Mouse (Mus musculus) embryonic facial prominence, embryonic 15.5 days (tissue): ENCODE measurements around the gene Igsf3. TPM values are rescaled to one million over a fixed set of nuclear protein-coding genes. Genes with fewer than 3 reads are reported as not detected.
"Not testable (repeated sequence)": the region's sequence is repeated elsewhere in the genome, so short reads cannot be mapped to it uniquely, and the experiment has no call there.

Source experiments
- ATAC-seq: fragments of 200-750 bp; cut with Nextera tagmentation; 2 replicates; pipeline ENCODE4 v1.8.0; 2017; ENCODE audit warnings: low read depth, moderate TSS enrichment; ENCODE audit not compliant: insufficient number of reproducible peaks, low FRiP score, low TSS enrichment
- H3K27ac ChIP-seq: fragments of 300-500 bp; sonication (generic); replicated peaks from 2 replicates; pipeline ENCODE4 v1.5.1; 2015; ENCODE audit warnings: mild to moderate bottlenecking, inconsistent platforms
- H3K27me3 ChIP-seq: fragments of 300-500 bp; sonication (generic); 2 replicates; pipeline ENCODE4 v1.6.1; 2015; ENCODE audit warnings: inconsistent platforms
- H3K36me3 ChIP-seq: fragments of 300-500 bp; sonication (generic); 2 replicates; pipeline ENCODE4 v1.6.1; 2015; ENCODE audit warnings: mild to moderate bottlenecking, inconsistent platforms
- H3K4me1 ChIP-seq: fragments of 300-500 bp; sonication (generic); 2 replicates; pipeline ENCODE4 v1.6.1; 2015; ENCODE audit warnings: inconsistent platforms
- H3K4me2 ChIP-seq: fragments of 300-500 bp; sonication (generic); replicated peaks from 2 replicates; pipeline ENCODE4 v1.6.1; 2015; ENCODE audit warnings: mild to moderate bottlenecking, inconsistent platforms
- H3K4me3 ChIP-seq: fragments of 300-500 bp; sonication (generic); replicated peaks from 2 replicates; pipeline ENCODE4 v1.5.1; 2015; ENCODE audit warnings: mild to moderate bottlenecking, inconsistent platforms
- H3K9ac ChIP-seq: fragments of 300-500 bp; sonication (generic); 2 replicates; pipeline ENCODE4 v1.6.1; 2015; ENCODE audit warnings: inconsistent platforms
- H3K9me3 ChIP-seq: fragments of 300-500 bp; sonication (generic); replicated peaks from 2 replicates; pipeline ENCODE4 v1.6.1; 2016; ENCODE audit warnings: inconsistent platforms
- WGBS: fragments of 180-500 bp; shearing (Covaris S2); methylation state at CpG from one replicate; pipeline ENCODE4 v1.1.7; 2015; 5-methylcytosine and 5-hydroxymethylcytosine counted together
- polyA plus RNA-seq: library from polyadenylated mRNA; unstranded; fragments of >200 nt; fragmentation: Nextera tagmentation; extraction: Ambion mirVana; gene quantifications from 2 replicates; pipeline ENCODE4 v1.2.1, GENCODE M21; 2015

Gene Igsf3
- polyA plus RNA-seq, 1 experiment from 2014 or later: 76.1 TPM

- no peak for ATAC-seq
- no peaks in the 10 kb centered on the region for H3K27me3 ChIP-seq
- no peak overlapping the region for H3K4me3 ChIP-seq
- no peak overlapping the region for H3K9ac ChIP-seq
- no peaks in the 10 kb centered on the region for H3K9me3 ChIP-seq
- peaks cover 72% of the 10 kb centered on the region for H3K4me1 ChIP-seq
- H3K36me3 ChIP-seq: no peaks in the 10 kb centered on the region
- WGBS: 64% methylated on average over 3 of the region's 3 CpGs
- no peak overlapping the region for H3K4me2 ChIP-seq
- 0 out of 2 replicates have a peak overlapping the region, but pooled peaks have one; percentile 19 for H3K27ac ChIP-seq
These were observed 29.2 kb downstream of the Igsf3 start for GRCm38 (mm10) chr3:101406097-101406496.

GRCm38 (mm10) chr3:101407568-101407967 is 30.7 kb downstream of the Igsf3 start:
- WGBS: 52% methylated on average over 8 of the region's 8 CpGs
- no peak for ATAC-seq
- no peaks in the 10 kb centered on the region for H3K9me3 ChIP-seq

DNA sequence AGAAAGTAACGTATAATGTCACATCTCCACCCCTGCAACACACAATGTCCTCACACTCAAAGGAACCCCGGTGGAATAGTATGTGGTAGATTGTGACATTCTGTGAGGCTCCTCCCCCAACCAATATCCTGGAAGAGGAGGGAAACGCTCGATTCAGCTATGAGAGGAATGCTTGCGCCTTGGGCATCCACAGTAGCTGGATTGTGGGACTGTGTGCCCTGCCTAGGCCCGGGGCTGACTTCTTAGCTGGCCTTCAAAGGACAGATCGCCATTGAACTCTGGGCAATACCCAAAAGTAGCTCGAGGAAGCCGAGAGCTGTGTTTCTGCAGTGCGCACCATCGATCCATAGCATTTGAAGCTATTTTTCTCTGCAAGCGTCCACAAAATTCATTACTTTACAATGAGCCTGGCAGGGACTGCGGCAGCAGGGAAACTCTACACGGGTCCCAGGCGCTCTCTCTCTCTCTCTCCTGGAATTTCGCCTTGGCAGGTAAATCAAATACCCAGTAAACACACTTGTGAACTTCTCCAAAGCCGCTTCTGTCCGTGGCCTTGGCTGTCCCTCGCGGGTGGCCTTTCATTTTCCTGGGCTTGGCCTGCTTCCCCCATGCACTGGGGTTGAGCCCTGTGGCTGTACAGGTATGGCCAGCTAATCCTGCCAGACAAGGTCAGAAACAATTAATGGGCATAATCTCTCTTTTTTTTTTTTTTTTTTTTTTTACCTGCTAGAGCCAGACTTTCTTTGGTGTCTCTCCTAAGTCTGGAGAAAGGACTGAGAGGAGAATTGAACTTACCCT is 32.3 kb downstream of the Igsf3 start:
- Histone ChIP-seq H3K27me3 (no peaks in the 10 kb centered on the region), H3K4me3 (no peak overlapping the region), H3K36me3 (no peaks in the 10 kb centered on the region), H3K27ac (peak overlapping the region; percentile 76), H3K4me2 (peak overlapping the region; percentile 32), H3K9ac (no peak overlapping the region), H3K4me1 (peaks cover 85% of the 10 kb centered on the region), H3K9me3 (no peaks in the 10 kb centered on the region)
- 24% methylated on average over 20 of the region's 20 CpGs for WGBS
- ATAC-seq: no peak

More at GRCm38 (mm10) chr3:101407568-101407967, 30.7 kb downstream of the Igsf3 start:
- Histone ChIP-seq H3K4me3 (no peak overlapping the region), H3K27me3 (no peaks in the 10 kb centered on the region), H3K27ac (no peak overlapping the region), H3K9ac (no peak overlapping the region), H3K36me3 (no peaks in the 10 kb centered on the region), H3K4me2 (no peak overlapping the region), H3K4me1 (peaks cover 82% of the 10 kb centered on the region)

- WGBS: 31% methylated on average over 2 of the region's 2 CpGs
- Histone ChIP-seq H3K4me1 (peaks cover 82% of the 10 kb centered on the region), H3K27ac (no peak overlapping the region)
These were observed 33.3 kb downstream of the Igsf3 start for GRCm38 (mm10) chr3:101410202-101410601.

DNA sequence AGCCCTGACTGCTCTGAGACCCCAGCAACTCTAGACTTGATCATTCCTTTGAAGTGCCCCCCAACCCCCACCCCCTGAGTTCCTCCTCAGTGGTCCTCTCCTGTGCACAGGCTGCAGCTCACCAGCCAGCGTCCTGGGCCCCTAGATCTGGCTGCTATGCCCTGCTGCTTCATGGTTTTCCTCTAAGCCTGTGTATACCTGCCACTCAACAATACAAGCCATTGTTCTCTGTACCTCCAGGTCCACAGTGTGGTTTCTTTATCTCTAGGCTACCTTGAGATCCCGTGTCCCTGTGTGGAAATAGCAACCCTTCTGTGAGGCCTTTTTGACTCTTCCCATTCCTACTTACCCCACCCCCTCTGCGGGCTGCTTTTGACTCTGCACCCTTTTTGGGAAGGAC is 33.9 kb downstream of the Igsf3 start:
- no peak overlapping the region for H3K4me3 ChIP-seq
- peaks cover 77% of the 10 kb centered on the region for H3K4me1 ChIP-seq
- no peaks in the 10 kb centered on the region for H3K27me3 ChIP-seq
- H3K4me2 ChIP-seq: no peak overlapping the region
- H3K27ac ChIP-seq: no peak overlapping the region; the same call in 1 of the 2 replicates
- no peak for ATAC-seq
- H3K9ac ChIP-seq: no peak overlapping the region
- no peaks in the 10 kb centered on the region for H3K36me3 ChIP-seq
- WGBS: 39% methylated on average over 3 of the region's 3 CpGs
- no peaks in the 10 kb centered on the region for H3K9me3 ChIP-seq

More at GRCm38 (mm10) chr3:101410202-101410601, 33.3 kb downstream of the Igsf3 start:
- Histone ChIP-seq H3K27me3 (no peaks in the 10 kb centered on the region), H3K4me3 (no peak overlapping the region), H3K9ac (no peak overlapping the region), H3K36me3 (no peaks in the 10 kb centered on the region), H3K9me3 (no peaks in the 10 kb centered on the region), H3K4me2 (no peak overlapping the region)
- ATAC-seq: no peak

DNA sequence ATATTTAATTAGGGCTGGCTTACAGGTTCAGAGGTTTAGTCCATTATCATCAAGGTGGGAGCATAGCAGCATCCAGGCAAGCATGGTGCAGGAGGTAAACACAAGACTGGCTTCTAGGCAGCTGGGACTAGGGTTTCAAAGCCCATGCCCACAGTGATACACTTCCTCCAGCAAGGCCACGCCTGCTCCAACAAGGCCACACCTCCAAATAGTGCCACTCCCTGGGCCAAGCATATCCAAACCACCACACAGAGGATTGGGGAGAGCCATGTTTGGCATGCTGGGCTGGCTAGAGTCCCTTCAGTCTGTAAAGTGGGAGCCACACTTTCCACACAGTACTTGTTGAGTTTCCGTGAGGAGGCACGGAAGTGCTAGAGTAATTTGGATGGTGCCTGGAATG is 34.7 kb downstream of the Igsf3 start:
- Histone ChIP-seq H3K27ac (no peak overlapping the region), H3K36me3 (no peaks in the 10 kb centered on the region), H3K4me1 (peaks cover 74% of the 10 kb centered on the region), H3K9me3 (no peaks in the 10 kb centered on the region), H3K4me3 (no peak overlapping the region), H3K27me3 (no peaks in the 10 kb centered on the region), H3K9ac (no peak overlapping the region), H3K4me2 (no peak overlapping the region)
- WGBS: 88% methylated on average over 3 of the region's 3 CpGs
- no peak for ATAC-seq

GRCm38 (mm10) chr3:101412115-101412514 is 35.2 kb downstream of the Igsf3 start:
- WGBS: 77% methylated on average over 6 of the region's 6 CpGs
- H3K4me2 ChIP-seq: no peak overlapping the region
- no peaks in the 10 kb centered on the region for H3K27me3 ChIP-seq
- H3K27ac ChIP-seq: no peak overlapping the region
- no peak for ATAC-seq
- H3K36me3 ChIP-seq: no peaks in the 10 kb centered on the region
- peaks cover 71% of the 10 kb centered on the region for H3K4me1 ChIP-seq
- no peaks in the 10 kb centered on the region for H3K9me3 ChIP-seq
- no peak overlapping the region for H3K9ac ChIP-seq
- no peak overlapping the region for H3K4me3 ChIP-seq

DNA sequence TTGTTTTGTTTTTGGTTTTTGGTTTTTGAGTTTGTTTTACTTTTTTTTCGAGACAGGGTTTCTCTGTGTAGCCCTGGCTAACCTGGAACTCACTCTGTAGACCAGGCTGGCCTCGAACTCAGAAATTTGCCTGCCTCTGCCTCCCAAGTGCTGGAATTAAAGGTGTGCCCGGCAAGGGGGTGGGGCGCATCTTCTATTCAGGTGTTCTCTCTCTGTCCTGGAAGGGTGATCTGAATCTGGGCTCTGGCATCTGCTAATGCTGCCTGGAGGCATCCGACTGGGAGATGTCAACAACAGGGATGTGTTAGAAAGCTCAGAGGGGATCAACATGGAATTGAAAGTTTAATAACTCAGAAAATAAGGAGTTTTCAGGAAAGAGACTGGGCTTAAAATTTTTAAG is 36.1 kb downstream of the Igsf3 start:
- not testable (repeated sequence) for H3K9ac ChIP-seq, H3K36me3 ChIP-seq, H3K27ac ChIP-seq, H3K27me3 ChIP-seq, ATAC-seq, H3K4me2 ChIP-seq, H3K4me3 ChIP-seq, H3K9me3 ChIP-seq
- 85% methylated on average over 5 of the region's 5 CpGs for WGBS
- peaks cover 64% of the 10 kb centered on the region for H3K4me1 ChIP-seq

- Histone ChIP-seq H3K27me3 (no peaks in the 10 kb centered on the region), H3K4me2 (no peak overlapping the region), H3K27ac (no peak overlapping the region), H3K9me3 (no peaks in the 10 kb centered on the region), H3K4me3 (no peak overlapping the region), H3K4me1 (peaks cover 31% of the 10 kb centered on the region), H3K36me3 (no peaks in the 10 kb centered on the region), H3K9ac (no peak overlapping the region)
- WGBS: 81% methylated on average over 18 of the region's 18 CpGs
- ATAC-seq: no peak
These were observed 42.1 kb downstream of the Igsf3 start for GRCm38 (mm10) chr3:101418740-101419652.

DNA sequence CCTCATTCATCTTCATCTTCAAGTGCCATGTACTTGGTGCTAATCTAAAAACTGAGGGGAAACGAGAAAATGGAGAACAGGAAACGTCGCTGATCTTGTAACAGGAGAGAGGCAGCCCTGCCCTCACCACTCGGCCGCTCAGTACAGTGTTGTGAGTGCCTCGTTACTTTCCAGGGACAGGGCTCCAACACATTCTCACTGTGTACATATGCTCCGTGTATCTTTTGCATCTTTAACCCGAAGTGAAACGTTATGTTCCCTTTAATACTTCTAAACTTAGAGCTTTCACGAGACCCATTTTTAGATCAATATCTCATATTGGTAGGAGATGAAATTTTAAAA is 42.7 kb downstream of the Igsf3 start:
- no peaks in the 10 kb centered on the region for H3K27me3 ChIP-seq
- no peaks in the 10 kb centered on the region for H3K9me3 ChIP-seq
- H3K4me2 ChIP-seq: no peak overlapping the region
- H3K4me3 ChIP-seq: no peak overlapping the region
- no peaks in the 10 kb centered on the region for H3K36me3 ChIP-seq
- no peak overlapping the region for H3K9ac ChIP-seq
- no peak for ATAC-seq
- 66% methylated on average over 10 of the region's 10 CpGs for WGBS
- peaks cover 33% of the 10 kb centered on the region for H3K4me1 ChIP-seq
- no peak overlapping the region for H3K27ac ChIP-seq

- no peak overlapping the region for H3K27ac ChIP-seq
- ATAC-seq: no peak
- 25% methylated on average over 4 of the region's 4 CpGs for WGBS
These were observed 46.3 kb downstream of the Igsf3 start for GRCm38 (mm10) chr3:101423188-101423587.

More at GRCm38 (mm10) chr3:101423188-101423587, 46.3 kb downstream of the Igsf3 start:
- Histone ChIP-seq H3K9me3 (no peaks in the 10 kb centered on the region), H3K9ac (no peak overlapping the region), H3K27me3 (no peaks in the 10 kb centered on the region), H3K4me2 (no peak overlapping the region), H3K4me3 (no peak overlapping the region), H3K36me3 (peaks cover 16% of the 10 kb centered on the region), H3K4me1 (peaks cover 25% of the 10 kb centered on the region)
